Mouse (Mus musculus) gastrocnemius, adult 18-20 months (tissue): ENCODE results near the gene Fam81b. TPM values are rescaled to one million over a fixed set of nuclear protein-coding genes. Genes with fewer than 3 reads are reported as not detected.

ENCODE experiments used
- DNase-seq: peaks from one replicate; pipeline ENCODE4 v3.0.0; 2021; ENCODE audit warnings: low spot score
- microRNA-seq: library from miRNA; unstranded; fragments of <30 nt; microRNA quantifications from one replicate; pipeline ENCODE4 v1.2.0, GENCODE M21; 2021
- total RNA-seq, 2 experiments: library from RNA; stranded (reverse); gene quantifications; 2 replicates each; pipeline ENCODE4 v1.2.3; 2021

The Fam81b gene
- total RNA-seq, 2 experiments from 2014 or later: 0.11 TPM; not detected in 1

- DNase-seq: no peak
Observed at GRCm38 (mm10) chr13:76194937-76195336, 109.9 kb downstream of the Fam81b start.

- no peak for DNase-seq
Observed at GRCm38 (mm10) chr13:76190273-76190672, 114.6 kb downstream of the Fam81b start.

- DNase-seq: no peak
Observed at GRCm38 (mm10) chr13:76189190-76189589, 115.7 kb downstream of the Fam81b start.

GRCm38 (mm10) chr13:76187651-76188050 is 117.2 kb downstream of the Fam81b start:
- no peak for DNase-seq

- DNase-seq: no peak
Observed at GRCm38 (mm10) chr13:76178700-76179099, 126.2 kb downstream of the Fam81b start.

- DNase-seq: no peak
Observed at GRCm38 (mm10) chr13:76174297-76174696, 130.6 kb downstream of the Fam81b start.

GRCm38 (mm10) chr13:76160587-76160986 is 144.3 kb downstream of the Fam81b start:
- no peak for DNase-seq

GRCm38 (mm10) chr13:76157508-76157907 is 147.4 kb downstream of the Fam81b start:
- no peak for DNase-seq

GRCm38 (mm10) chr13:76157099-76157498 is 147.8 kb downstream of the Fam81b start:
- DNase-seq: no peak

Small RNA genes within 50 kb of the gene (microRNA-seq; reads per million reads assigned to microRNA genes)
- not detected for gene Gm24025

Other genes starting within 250 kb of the Fam81b start
- not detected for gene Gpr150, start 248.1 kb downstream of the Fam81b start, total RNA-seq
- gene Arsk, start 206.4 kb downstream of the Fam81b start, total RNA-seq: 1 to 10 TPM; 3.7 to 4.8 TPM
- gene Ttc37, start 206.3 kb downstream of the Fam81b start, total RNA-seq: 10 to 100 TPM; 12.1 to 12.8 TPM
- 1 to 10 TPM; 1.4 to 1.6 TPM for gene Mctp1, start 79.5 kb upstream of the Fam81b start, total RNA-seq